Mouse (Mus musculus) heart, adult 8-10 months (tissue): ENCODE data around the gene Olfr104-ps. TPM values are rescaled to one million over a fixed set of nuclear protein-coding genes. Genes with fewer than 3 reads are reported as not detected.

Experiments used
- DNase-seq: peaks from one replicate; pipeline ENCODE4 v3.0.0; 2022; ENCODE audit warnings: low spot score
- total RNA-seq, 4 experiments: library from RNA; stranded (reverse); gene quantifications; 2 replicates each; pipeline ENCODE4 v1.2.4; 2022

Gene Olfr104-ps
- total RNA-seq = not detected

DNA sequence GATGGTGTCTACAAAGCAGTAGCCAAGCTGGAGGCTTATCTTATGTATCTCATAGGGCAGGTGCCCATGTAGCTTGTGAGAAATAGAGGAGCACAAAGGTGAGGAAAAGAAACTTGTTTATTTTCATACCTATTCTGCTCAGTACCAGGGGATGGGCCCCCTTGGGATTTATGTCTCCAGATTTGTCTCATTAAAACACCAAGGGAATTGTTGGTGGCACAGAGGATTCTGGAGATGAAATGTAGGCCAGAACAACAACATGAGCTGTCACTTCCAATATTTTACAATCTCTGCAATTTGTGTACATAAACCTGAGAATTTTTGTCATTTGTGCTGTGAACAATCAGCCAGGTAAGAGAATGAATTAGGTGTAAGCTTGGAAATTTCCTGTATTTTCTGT is at the start of gene Olfr104-ps:
Olfr104-ps (plus strand) TSS at position 301 of the 400 bp plus-strand sequence.
- DNase-seq = no peak

DNA sequence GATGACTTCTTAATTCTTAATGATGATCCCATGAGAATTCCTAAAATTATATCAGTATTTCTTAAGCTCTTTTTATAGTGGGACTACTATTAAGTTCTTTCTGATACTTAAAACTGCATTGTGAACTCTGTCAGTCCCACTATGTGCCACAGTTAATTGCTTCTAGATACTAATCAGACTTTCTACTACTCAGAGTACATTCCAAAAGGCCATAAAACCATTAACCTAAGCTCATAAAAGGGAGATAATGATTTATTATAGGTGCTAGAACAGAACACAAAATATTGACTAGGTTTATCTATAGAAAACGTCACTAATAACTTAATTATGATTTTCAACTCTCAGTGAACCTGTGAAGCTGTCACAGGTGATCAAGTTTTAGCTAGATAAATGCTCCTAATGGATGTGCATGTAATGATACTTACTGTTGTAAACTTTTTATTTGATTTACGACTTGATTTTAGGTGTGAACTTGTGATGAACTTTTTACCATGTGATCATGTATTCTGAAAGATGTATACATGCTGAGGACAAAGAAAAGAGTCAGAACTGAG is 49.2 kb upstream of the Olfr104-ps start:
- DNase-seq = no peak

DNA sequence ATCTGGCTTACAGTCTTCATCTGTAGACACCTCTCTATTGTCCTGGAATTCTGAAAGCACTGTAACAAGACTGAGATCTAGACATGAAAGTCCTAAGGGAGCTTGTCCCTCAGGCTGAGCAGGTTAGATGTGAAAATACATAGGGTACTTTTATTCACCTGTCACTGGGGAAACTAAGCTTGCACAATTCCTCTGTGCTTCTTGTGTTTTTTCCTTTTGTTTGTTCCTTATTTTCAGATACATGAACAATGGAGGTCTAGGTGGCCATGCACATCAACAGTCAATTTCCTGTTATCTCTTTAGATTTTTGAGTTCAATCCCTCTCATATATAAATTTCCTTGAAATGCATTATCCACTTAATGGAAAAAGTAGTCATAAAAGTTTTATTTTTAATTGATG is 42.4 kb upstream of the Olfr104-ps start, which contains the start of gene Olfr102:
Olfr102 (minus strand) TSS at position 101 of the 400 bp plus-strand sequence.
- no peak for DNase-seq

DNA sequence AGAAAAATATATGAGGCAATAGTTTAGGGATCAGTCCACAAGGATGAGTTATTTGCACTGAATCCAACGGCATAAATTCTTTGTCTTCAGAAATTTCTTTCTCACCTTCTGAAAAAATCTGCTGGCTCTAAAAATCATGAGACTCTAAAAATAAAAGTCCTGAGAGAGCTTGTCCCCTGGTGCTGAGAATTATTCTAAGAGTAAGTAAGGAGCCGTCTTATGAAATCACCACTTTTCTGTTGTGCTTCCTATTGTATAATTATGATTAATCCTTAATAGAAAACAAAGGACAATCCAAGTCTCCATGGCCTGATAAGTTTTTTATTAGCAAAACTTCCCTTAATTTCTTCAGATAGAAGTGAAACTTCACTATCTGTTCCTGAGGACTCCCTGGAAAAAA is 19.8 kb upstream of the Olfr104-ps start, which contains the start of gene Olfr103:
Olfr103 (minus strand) TSS at position 101 of the 400 bp plus-strand sequence.
- no peak for DNase-seq

DNA sequence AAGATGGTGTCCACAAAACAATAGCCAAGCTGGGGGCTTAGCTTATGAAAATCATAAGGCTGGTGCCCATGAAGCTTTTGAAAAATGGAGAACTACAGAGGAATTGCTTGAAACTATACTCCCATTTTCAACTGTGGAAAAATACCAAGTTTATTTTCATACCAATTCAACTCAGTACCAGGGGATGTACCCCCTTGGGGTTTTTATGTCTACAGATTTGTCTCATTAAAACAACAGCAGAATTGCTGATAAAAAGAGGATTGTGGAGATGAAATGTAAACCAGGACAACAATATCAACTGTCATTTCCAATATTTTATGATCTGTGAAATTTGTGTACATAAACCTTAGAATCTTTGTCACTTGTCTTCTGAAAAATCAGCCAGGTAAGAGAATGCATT is 19.4 kb downstream of the Olfr104-ps start, which contains the start of gene Olfr105-ps:
Olfr105-ps (plus strand) TSS at position 301 of the 400 bp plus-strand sequence.
- DNase-seq = no peak

DNA sequence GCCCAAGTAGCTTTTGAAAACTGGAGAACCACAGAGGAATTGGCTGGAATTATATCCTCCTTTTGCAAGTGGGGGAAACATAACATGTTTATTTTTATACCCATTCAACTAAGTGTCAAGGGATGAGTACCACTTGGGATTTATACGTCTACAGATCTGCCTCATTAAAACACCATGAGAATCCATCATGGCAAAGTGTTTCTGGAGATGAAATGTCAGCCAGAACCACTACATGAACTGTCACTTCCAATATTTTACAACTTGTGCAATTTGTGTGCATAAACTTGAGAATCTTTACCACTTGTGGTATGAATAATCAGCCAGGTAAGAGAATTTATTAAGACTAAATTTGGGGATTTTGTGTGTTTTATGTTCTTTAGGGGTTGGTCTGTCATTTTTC is 30.7 kb downstream of the Olfr104-ps start, which contains the start of gene Olfr106-ps:
Olfr106-ps (plus strand) TSS at position 301 of the 400 bp plus-strand sequence.
- no peak for DNase-seq

DNA sequence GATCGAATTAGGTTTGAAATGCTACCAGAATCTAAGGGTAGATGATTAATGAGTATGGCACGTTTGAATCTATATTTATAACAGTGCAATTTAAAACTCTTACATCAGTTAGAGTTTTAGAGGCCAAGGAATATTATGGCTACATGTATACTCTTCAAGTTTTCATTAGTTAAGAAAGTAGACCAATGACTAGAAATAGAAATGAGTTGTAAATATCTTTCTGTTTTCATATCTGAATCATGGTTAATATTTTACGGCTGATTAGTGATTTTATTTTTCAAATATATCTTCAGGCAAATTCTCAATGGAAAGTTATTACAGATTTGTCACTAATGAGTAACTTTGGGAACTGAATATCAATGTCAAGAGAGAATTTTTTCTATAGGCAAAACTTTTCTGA is 39.5 kb downstream of the Olfr104-ps start, which contains the start of gene Olfr107:
Olfr107 (plus strand) TSS at position 301 of the 400 bp plus-strand sequence.
- no peak for DNase-seq

DNA sequence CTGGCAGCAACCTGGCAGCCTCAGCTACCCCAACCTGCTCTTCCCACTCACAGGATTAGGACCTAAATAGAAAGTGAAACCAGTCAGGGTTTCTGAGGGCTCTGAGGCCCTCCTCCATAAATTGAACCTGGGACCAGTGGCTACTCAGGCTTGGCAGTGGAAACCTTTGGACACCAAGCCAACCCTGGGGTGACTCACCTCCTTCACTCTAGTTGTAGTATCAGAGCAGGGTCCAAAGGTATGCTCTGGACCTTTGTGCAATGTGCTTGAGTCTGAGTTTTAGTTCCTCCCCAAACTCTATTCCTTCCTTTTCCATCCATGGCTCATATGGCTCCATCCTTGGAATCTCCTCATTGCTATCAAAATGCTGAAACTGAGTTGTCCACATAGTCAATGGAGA is 54.0 kb downstream of the Olfr104-ps start:
- DNase-seq = no peak

Other genes with a start within 250 kb of the Olfr104-ps start
- gene Olfr92, start 239.5 kb upstream of the Olfr104-ps start, total RNA-seq = not detected
- not detected for gene Olfr93, start 198.1 kb upstream of the Olfr104-ps start, total RNA-seq
- not detected for gene Ubd, start 165.7 kb upstream of the Olfr104-ps start, total RNA-seq
- not detected for gene Olfr94, start 158.6 kb upstream of the Olfr104-ps start, total RNA-seq
- gene Olfr95, start 146.5 kb upstream of the Olfr104-ps start, total RNA-seq = not detected
- not detected for gene Olfr96, start 139.4 kb upstream of the Olfr104-ps start, total RNA-seq
- not detected for gene Olfr97, start 122.3 kb upstream of the Olfr104-ps start, total RNA-seq
- not detected for gene Olfr98, start 95.8 kb upstream of the Olfr104-ps start, total RNA-seq
- gene H2-M3, start 89.4 kb upstream of the Olfr104-ps start, total RNA-seq = 1 to 10 TPM; 3.2 to 4.4 (median 3.6) TPM
- gene Olfr99, start 76.1 kb upstream of the Olfr104-ps start, total RNA-seq = not detected
- gene Olfr101, start 55.3 kb upstream of the Olfr104-ps start, total RNA-seq = not detected
- not detected for gene Olfr102, start 42.5 kb upstream of the Olfr104-ps start, total RNA-seq
- gene Olfr103, start 19.9 kb upstream of the Olfr104-ps start, total RNA-seq = not detected
- not detected for gene Olfr105-ps, start 19.5 kb downstream of the Olfr104-ps start, total RNA-seq
- gene Olfr106-ps, start 30.8 kb downstream of the Olfr104-ps start, total RNA-seq = not detected
- gene Olfr107, start 39.6 kb downstream of the Olfr104-ps start, total RNA-seq = not detected
- not detected for gene Olfr108, start 85.9 kb downstream of the Olfr104-ps start, total RNA-seq
- gene Olfr109, start 99.3 kb downstream of the Olfr104-ps start, total RNA-seq = not detected
- gene H2-M2, start 124.0 kb downstream of the Olfr104-ps start, total RNA-seq = under 1 TPM in 1 of 4 experiments, not detected in 3; 0.20 TPM
- not detected for gene Olfr110, start 132.9 kb downstream of the Olfr104-ps start, total RNA-seq
- gene Olfr111, start 148.4 kb downstream of the Olfr104-ps start, total RNA-seq = not detected
- not detected for gene Olfr112, start 209.9 kb downstream of the Olfr104-ps start, total RNA-seq
- gene Olfr113, start 218.1 kb downstream of the Olfr104-ps start, total RNA-seq = not detected
- not detected for gene Olfr114, start 233.2 kb downstream of the Olfr104-ps start, total RNA-seq